23 mouse cellular contexts compared by ENCODE assay signal in the genomic region with DNA sequence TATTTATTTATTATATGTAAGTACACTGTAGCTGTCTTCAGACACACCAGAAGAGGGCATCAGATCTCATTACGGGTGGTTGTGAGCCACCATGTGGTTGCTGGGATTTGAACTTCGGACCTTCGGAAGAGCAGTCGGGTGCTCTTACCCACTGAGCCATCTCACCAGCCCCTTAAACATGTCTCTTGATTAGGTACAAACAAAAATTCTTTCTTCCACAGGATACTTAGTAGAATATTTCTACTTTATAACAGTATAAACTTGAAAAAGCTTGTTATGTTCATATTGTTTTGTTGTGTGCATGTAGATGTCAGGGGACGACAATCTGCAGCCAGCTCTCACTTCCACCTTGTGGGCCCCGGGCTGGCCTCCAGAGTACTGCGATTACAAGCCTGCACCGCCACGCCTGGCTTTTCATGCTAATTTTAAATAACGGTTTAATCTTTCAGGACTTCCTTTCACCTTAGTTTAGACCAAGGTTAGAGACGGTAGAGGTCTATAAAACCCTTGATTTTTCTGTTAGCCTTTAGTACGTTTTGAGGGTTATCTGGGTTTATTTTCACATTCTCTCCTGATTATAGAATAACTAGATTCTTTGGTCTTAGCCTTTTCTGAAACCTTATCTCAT. TPM values are rescaled to one million over a fixed set of nuclear protein-coding genes. Genes with fewer than 3 reads are reported as not detected.
DNase-seq lines count a peak whose midpoint lies in the region; ATAC-seq lines count a peak whose summit lies in the region.
"Had no signal": no experiment of that assay in that cellular context is flagged by ENCODE, and none has a peak within 500 bp of the region (broad histone marks: within the 10 kb centered on the region; RNA-seq: fewer than 3 reads in every experiment).

No protein-coding gene starts in this region.

- 90% methylated on average over 12 of the region's 12 CpGs for WGBS in midbrain, embryonic 10.5 days
- WGBS in forebrain, embryonic 16.5 days: 88% methylated on average over 11 of the region's 12 CpGs

- no peak overlapping the region for H3K9ac ChIP-seq in forebrain, embryonic 16.5 days (replicated peaks; ENCODE audit: low read depth, low read length)
- H3K9ac ChIP-seq: heart, embryonic 12.5 days had no signal

- no peak overlapping the region for H3K27ac ChIP-seq in midbrain, embryonic 10.5 days (replicated peaks)
- no peak overlapping the region for H3K27ac ChIP-seq in forebrain, embryonic 16.5 days (ENCODE audit: low read length)
- H3K27ac ChIP-seq: forebrain, embryonic 10.5 days; hindbrain, embryonic 10.5 days had no signal

- peaks cover 6% of the 10 kb centered on the region for H3K4me1 ChIP-seq in midbrain, embryonic 10.5 days
- H3K4me1 ChIP-seq in forebrain, embryonic 16.5 days (replicated peaks; ENCODE audit: control insufficient read depth, insufficient read depth, low read length): peaks cover 6% of the 10 kb centered on the region

- H3K4me2 ChIP-seq in forebrain, embryonic 16.5 days (ENCODE audit: low read length): no peak overlapping the region
- H3K4me2 ChIP-seq: heart, embryonic 12.5 days; liver, embryonic 11.5 days had no signal

- ATAC-seq in common myeloid progenitor, adult 5-6 weeks (replicated peaks; ENCODE audit: low read depth, poor library complexity, severe bottlenecking): peak; percentile 50; the same call in 1 of the 2 replicates
- no peak for ATAC-seq in forebrain, embryonic 16.5 days
- ATAC-seq: hindbrain, embryonic 16.5 days; intestine, embryonic 16.5 days had no signal

- intact Hi-C loops in heart, postnatal 10 days (cut with DNase I): no loop called here
- intact Hi-C loops in heart, postnatal 36 days (cut with DNase I): no loop called here

- peaks cover 33% of the 10 kb centered on the region for H3K27me3 ChIP-seq in midbrain, embryonic 10.5 days (ENCODE audit: low read depth, poor library complexity, severe bottlenecking)
- peaks cover 7% of the 10 kb centered on the region for H3K27me3 ChIP-seq in forebrain, embryonic 16.5 days (replicated peaks; ENCODE audit: control insufficient read depth, insufficient read depth, low read length)
- H3K27me3 ChIP-seq: heart, embryonic 12.5 days had no signal

- no peak overlapping the region for H3K4me3 ChIP-seq in midbrain, embryonic 10.5 days
- H3K4me3 ChIP-seq in forebrain, embryonic 16.5 days (replicated peaks; ENCODE audit: low read length): no peak overlapping the region
- H3K4me3 ChIP-seq: forebrain, embryonic 10.5 days; heart, embryonic 12.5 days; hindbrain, embryonic 10.5 days had no signal

- peaks cover 5% of the 10 kb centered on the region; the same call in 1 of the 2 replicates for H3K9me3 ChIP-seq in midbrain, embryonic 10.5 days (replicated peaks)
- peaks cover 3% of the 10 kb centered on the region; the same call in 1 of the 2 replicates for H3K9me3 ChIP-seq in forebrain, embryonic 16.5 days (ENCODE audit: control insufficient read depth, low read length)

- DNase-seq in heart, postnatal 10 days: peak; percentile 43 to 48
- DNase-seq in heart, postnatal 36 days: no peak
- DNase-seq in B cell, adult 2 months: peak; percentile 59 to 62
- DNase-seq in spleen, postnatal 4 days (ENCODE audit: low spot score in 2 of 2): peak; percentile 28 to 64
- no peak for DNase-seq in midbrain, embryonic 10.5 days (ENCODE audit: low spot score)
- DNase-seq: adrenal gland, postnatal 25 days; cerebellum, adult 9-10 months; kidney, adult 9 months; kidney, postnatal 14 days; lung, adult 18-20 months; lung, postnatal 10 days; midbrain, embryonic 14.5 days; retina, postnatal 1 day; right cerebral cortex, postnatal 25 days had no signal

- H3K36me3 ChIP-seq in midbrain, embryonic 10.5 days: no peaks in the 10 kb centered on the region
- H3K36me3 ChIP-seq in forebrain, embryonic 16.5 days (ENCODE audit: control insufficient read depth, insufficient read depth): no peaks in the 10 kb centered on the region
- H3K36me3 ChIP-seq: forebrain, embryonic 10.5 days; heart, embryonic 12.5 days; hindbrain, embryonic 10.5 days had no signal

RNA-seq across cellular contexts. Expression of gene Ppp1r36, which starts 1.8 kb away (rescaled TPM):
- total RNA-seq in heart, postnatal 10 days (2021): 1 to 10 TPM in 1 of 2 experiments, under 1 TPM in 1; 0.79 to 1.0 TPM
- total RNA-seq in heart, postnatal 36 days (2021): not detected
- 0.64 and 2.2 TPM in 2 replicates for total RNA-seq in common myeloid progenitor, adult 5-6 weeks (2017)
- 0.33 and 0.71 TPM in 2 replicates for polyA plus RNA-seq in midbrain, embryonic 10.5 days (2016; fragmentation: Nextera tagmentation; extraction: Ambion mirVana)
- 0.73 and 0.87 TPM in 2 replicates for polyA plus RNA-seq in forebrain, embryonic 16.5 days (2015; fragmentation: Nextera tagmentation; extraction: Ambion mirVana)
- polyA plus RNA-seq: C2C12 had no signal

RNA-seq across cellular contexts. Expression of gene Hspa2, which starts 11.5 kb away (rescaled TPM):
- total RNA-seq in heart, postnatal 10 days (2021): 10 to 100 TPM in 1 of 2 experiments, 1 to 10 TPM in 1; 9.9 to 11.7 TPM
- total RNA-seq in heart, postnatal 36 days (2021): 1 to 10 TPM; 5.7 to 7.8 TPM
- 12.2 and 13.5 TPM in 2 replicates for total RNA-seq in common myeloid progenitor, adult 5-6 weeks (2017)
- 4.9 and 5.9 TPM in 2 replicates for polyA plus RNA-seq in midbrain, embryonic 10.5 days (2016; fragmentation: Nextera tagmentation; extraction: Ambion mirVana)
- 5.4 and 6.2 TPM in 2 replicates for polyA plus RNA-seq in forebrain, embryonic 16.5 days (2015; fragmentation: Nextera tagmentation; extraction: Ambion mirVana)

RNA-seq across cellular contexts. Expression of gene Zbtb1, which starts 45.4 kb away (rescaled TPM):
- 1 to 10 TPM; 5.8 to 6.7 TPM for total RNA-seq in heart, postnatal 10 days (2021)
- total RNA-seq in heart, postnatal 36 days (2021): 1 to 10 TPM; 3.5 to 4.2 TPM
- 21.1 and 27.2 TPM in 2 replicates for total RNA-seq in common myeloid progenitor, adult 5-6 weeks (2017)
- 7.2 and 7.9 TPM in 2 replicates for polyA plus RNA-seq in midbrain, embryonic 10.5 days (2016; fragmentation: Nextera tagmentation; extraction: Ambion mirVana)
- polyA plus RNA-seq in forebrain, embryonic 16.5 days (2015; fragmentation: Nextera tagmentation; extraction: Ambion mirVana): 4.6 and 5.5 TPM in 2 replicates

RNA-seq across cellular contexts. Expression of gene Zbtb25, which starts 46.1 kb away (rescaled TPM):
- 10 to 100 TPM in 1 of 2 experiments, 1 to 10 TPM in 1; 8.5 to 12.2 TPM for total RNA-seq in heart, postnatal 10 days (2021)
- 10 to 100 TPM in 1 of 2 experiments, 1 to 10 TPM in 1; 5.4 to 10.4 TPM for total RNA-seq in heart, postnatal 36 days (2021)
- total RNA-seq in common myeloid progenitor, adult 5-6 weeks (2017): 18.7 and 33.0 TPM in 2 replicates
- polyA plus RNA-seq in midbrain, embryonic 10.5 days (2016; fragmentation: Nextera tagmentation; extraction: Ambion mirVana): 18.2 and 19.0 TPM in 2 replicates
- polyA plus RNA-seq in forebrain, embryonic 16.5 days (2015; fragmentation: Nextera tagmentation; extraction: Ambion mirVana): 16.5 and 17.1 TPM in 2 replicates

Comparison
In these comparisons a context has a peak if more than half of its experiments do, and no peak if none do; other contexts are left out.
1. DNase-seq: peak in heart, postnatal 10 days (2 of 2), B cell, adult 2 months (2 of 2) and spleen, postnatal 4 days (2 of 2); none in heart, postnatal 36 days (0 of 2) and midbrain, embryonic 10.5 days (single experiment).